Mouse (Mus musculus) mesoderm, embryonic 11.5 days (tissue): ENCODE measurements at regions not wholly inside any gene's neighbourhood (a gene's known extent, or its start where the extent isn't known, plus 50 kb on each side); places are given as distances from the start of the nearest gene placed in this dataset.

Source experiments
- DNase-seq: peaks from one replicate; pipeline ENCODE4 v3.0.0-alpha.2; 2012; ENCODE audit warnings: low read depth, low spot score

DNA sequence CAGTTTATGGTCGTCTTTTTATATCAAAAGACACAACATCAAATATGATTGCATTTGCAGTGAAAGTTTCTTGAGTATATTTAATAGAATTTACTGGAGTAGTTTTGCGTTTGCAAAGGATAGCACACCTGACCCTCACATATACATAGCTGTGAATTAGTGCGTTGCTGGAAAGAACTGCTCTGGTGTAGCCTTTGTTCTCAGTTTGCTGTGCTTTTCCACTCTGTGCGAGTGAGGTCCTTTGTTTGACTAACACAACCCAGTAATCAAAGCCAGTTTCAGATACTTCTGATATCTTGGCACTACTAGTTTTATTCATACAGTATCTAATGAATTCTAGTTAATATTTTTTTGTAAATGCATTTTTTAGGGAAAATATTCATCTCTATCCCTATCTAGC is 84.7 kb downstream of the Trim52 start:
- no peak for DNase-seq

DNA sequence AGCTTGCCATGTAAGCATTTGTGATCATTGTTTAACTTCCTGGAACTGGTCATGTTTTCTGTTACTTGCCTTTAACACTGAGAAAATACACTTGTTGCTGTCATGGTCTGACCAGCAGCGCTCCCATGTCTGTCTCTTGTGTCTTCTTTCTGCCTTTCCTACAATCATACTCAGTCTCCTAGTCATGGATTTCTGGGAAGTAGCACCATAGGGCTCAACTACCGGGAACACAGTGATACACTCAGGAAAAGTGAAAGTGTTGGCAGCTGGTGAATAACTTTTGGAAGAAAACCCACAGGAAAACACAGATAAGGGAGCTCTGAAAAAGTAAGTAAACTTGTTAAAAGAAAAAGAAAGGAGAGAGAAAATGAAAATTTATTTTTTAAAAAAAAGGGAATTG is 87.6 kb downstream of the Trim52 start:
- DNase-seq, result no peak

DNA sequence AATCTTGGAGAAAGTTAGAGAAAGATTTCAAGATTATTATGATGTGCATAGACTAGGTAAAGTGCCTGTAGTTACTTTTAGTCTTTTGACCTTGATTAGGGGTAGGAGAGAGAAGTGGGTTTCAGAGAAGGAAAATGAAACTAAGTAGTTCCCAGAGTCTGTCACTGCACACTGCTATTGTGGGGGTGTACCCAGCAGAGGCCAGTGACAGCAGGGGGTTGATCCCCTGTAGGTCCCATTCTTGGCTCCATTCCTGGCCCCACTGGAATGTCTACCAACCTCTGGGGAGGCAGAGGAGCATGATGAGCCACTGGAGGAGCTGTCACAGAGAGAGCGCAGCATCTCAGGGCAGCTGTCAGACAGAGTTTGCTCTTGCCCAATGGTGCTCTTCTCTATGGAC is 88.1 kb downstream of the Trim52 start:
- DNase-seq, result no peak

DNA sequence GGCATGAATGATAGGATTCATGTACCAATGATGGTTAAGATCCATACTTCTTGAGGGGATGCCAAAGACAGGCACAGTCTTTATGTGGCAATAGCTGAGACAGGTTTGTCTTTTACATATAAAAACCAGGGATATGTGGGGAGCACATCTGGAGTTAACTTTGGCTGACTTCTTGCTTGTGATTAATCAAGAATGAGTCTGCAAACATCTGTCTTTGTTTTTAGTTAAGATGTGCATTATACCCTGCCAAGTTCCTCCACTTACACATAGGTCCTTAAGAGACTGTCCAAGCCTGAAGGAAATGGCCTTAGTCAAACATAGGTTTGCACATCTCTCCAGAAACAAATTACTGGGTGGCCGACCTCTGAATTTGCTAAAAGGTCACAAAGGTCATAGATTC is 91.8 kb downstream of the Trim52 start:
- DNase-seq, result no peak

DNA sequence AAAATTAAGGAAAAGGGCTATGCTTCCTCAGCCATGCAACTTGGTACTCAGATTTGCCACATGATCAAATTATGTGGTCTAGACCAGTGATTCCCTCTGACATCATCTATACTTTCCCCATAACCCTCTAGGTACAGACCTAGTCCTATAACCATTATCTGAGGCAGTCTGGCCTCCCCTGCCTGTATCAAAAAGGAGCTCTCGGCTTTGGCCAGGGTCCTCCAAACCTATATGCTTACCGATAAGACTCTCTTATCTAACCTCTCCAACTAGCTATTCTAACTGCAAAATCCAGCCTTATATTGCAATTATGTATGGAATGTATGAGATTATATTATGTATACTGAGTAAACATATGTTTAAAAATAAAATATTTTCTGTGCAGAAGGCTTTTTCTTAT is 93.1 kb downstream of the Trim52 start:
- DNase-seq, result no peak

DNA sequence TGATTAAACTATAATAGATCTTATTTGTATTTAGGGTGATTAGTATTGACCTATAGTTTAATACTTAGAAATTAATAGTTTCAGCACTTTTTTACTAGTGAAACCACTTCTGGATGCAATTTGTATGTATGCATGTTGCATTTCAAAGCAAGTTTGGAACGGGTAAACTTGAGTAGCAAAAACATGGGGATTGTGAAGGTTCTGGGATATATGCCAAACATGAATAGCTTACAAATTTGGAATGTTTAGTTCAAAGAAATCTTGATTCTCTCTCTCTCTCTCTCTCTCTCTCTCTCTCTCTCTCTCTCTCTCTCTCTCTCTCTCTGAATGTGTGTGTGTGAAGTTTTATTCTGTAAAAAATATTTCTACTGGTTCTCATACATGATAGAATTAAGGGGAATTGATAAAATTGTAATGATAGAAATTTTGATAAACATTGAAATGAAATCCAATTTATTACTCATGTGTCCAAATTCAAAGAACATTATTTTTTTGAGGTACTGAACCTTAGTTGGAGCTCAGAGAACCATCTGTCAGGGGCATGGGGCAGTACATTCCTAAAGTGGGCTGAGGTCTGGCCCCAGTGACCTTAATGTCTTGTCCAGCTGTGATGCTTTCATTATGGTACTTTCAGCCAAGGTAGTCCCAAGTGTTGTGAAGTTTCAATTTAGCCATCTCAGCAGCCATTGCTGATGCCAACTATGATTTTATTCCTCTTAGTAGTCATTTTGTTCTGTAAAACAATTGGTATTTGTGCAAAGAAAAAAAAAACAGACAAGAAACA is 93.7 kb downstream of the Trim52 start:
- peak; percentile 27 for DNase-seq

DNA sequence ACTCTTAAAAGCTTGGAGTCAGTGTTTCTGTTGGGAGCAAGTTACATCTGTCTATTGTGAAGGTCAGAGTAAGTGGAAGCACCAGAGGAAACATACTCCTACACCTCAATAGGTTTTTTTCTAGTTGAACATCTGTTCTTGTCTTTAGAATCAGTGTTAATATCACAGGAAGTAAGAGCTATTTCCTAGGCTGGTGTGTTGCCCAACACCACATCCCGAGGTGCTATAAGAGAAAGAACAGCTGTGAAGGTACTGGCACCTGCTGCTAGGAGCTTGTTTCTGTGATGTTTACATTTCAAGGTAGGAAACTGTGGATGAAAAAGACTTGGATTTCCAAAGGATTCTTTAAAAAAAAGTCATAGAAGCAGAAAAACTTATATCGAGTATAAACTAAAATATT is 105.1 kb downstream of the Trim52 start:
- DNase-seq, result no peak

DNA sequence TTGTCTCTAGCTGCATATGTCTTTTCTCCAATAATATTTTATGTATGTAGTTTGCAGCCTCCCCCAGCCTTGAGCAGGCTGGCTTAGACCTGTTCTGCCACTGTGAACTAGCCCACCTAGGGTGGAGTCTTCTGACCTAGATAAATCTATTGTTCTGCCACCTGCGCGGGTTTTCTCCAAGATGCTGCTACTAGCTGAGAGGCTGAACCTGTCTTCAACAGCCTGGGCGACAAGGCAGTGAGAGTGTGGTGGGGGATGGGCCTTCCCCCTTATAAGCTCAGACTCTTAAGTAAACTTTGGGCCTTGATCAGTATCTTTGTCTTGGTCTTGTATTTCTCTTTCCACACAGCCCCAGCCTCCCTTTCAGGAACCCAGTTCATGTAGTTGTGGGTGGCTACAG is 111.7 kb downstream of the Trim52 start:
- DNase-seq, result no peak

DNA sequence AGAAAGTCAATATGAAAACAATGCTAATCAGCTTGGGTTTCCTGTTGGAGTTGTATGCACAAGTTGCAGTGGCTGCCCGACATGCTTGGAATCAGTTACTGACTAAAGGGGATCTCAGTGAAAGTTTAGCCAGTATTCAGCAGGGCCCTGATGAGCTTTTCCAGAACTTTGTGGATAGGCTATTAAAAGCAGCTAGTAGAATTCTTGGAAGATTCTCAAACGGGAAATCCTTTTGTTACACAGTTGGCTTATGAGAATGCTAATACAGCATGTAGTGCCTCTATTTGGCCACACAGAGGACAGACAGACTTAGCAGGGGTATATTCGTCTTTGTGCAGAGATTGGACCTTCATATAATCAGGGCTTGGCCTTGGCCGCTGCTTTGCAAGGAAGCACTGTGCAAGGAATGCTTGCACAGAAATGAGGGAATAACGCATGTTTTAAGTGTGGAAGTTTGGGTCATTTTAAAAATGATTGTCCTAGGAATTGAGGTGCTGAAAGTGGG is 113.3 kb downstream of the Trim52 start:
- DNase-seq, result no peak

DNA sequence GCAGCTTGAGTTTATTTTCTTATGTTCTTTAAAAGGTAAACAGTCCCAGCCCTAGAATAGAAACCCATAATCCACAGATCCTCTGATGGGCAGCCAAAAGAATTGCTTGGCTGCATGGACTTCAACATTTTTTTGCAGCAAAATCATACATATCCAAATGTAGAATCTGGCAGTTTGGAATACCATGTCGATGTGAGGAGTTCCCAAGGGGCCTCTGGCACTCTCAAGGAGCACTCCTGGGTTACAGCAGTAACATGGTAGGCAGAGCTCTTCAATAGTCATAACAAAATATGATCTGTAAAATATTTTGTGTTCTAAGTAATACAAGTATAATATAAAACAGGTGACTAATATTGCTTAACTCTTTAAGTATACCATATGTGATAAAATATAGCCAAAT is 119.4 kb downstream of the Trim52 start:
- DNase-seq, result no peak

DNA sequence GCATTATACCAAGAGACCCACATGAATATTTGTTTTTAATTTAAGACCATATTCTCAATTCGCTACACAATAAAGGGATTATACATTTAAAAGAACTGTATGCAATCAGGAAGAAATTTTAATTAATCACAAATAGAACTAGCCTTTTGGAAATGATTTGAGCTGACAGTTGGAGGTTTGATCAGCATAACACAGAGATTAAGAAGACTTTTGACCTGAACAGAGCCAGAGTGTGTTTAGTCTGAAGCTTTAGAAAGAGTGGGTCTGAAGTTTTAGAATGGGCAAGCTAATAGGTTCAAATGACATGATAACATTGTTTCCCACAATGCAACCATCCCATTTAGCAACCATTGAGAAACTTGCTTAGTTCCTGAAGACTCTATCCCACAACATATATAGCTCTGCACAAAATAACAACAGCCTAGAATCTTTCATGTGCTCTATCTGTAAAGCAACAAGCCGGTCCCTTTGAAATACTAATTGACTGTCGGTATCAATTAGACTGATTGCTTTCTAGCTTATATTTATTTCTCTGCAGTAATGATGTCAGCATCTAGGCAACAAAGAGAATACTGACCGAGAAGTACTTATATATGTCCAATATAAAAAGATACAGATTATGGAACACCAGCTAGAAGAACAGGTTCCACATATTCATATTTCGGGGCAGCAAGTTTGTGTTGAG is 135.9 kb downstream of the Trim52 start:
- no peak for DNase-seq

DNA sequence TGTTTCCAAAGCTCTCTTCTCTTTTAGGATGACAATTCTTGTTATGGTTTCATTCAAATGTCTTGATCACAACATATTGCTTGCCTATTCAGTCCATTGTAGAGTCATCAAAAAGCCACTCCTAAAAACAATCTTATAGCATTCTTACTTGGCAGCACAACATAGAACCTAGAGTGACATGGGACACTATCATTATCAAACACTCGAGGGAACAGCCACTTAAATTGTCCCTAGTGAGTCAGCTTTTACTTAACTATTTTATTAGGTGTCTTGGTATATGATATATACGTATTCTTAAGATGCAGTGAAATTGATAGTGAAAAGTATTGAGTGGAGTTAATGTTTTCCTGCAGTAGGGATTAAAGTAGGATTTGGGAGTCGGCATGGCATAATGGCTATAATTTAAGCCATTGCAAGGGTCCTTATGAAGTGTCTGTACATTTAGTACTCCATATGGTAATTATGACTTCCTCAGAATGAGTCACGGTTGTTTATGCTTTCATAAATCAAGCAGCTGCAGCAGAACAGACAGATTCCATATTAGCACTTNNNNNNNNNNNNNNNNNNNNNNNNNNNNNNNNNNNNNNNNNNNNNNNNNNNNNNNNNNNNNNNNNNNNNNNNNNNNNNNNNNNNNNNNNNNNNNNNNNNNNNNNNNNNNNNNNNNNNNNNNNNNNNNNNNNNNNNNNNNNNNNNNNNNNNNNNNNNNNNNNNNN is 153.6 kb downstream of the Trim52 start:
- no peak for DNase-seq

DNA sequence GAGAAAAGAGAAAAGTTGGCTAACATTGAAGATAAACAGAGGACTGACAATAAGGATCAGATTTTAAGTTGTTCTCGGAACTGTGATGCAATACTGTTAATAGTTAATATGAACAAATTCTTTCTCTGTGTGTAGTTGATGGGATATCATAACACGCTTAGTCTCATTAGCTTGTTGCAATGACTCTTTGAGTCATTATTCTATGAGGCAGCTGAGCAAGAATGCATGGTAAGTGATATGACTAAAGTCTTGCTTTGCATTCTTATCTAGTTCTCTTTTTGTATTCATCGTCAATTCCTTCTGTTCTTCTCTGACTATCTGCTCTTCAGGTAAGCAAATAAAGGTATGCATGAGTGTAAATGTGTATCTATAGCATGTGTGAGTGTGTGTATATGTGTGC is 159.3 kb downstream of the Trim52 start:
- DNase-seq, result no peak

DNA sequence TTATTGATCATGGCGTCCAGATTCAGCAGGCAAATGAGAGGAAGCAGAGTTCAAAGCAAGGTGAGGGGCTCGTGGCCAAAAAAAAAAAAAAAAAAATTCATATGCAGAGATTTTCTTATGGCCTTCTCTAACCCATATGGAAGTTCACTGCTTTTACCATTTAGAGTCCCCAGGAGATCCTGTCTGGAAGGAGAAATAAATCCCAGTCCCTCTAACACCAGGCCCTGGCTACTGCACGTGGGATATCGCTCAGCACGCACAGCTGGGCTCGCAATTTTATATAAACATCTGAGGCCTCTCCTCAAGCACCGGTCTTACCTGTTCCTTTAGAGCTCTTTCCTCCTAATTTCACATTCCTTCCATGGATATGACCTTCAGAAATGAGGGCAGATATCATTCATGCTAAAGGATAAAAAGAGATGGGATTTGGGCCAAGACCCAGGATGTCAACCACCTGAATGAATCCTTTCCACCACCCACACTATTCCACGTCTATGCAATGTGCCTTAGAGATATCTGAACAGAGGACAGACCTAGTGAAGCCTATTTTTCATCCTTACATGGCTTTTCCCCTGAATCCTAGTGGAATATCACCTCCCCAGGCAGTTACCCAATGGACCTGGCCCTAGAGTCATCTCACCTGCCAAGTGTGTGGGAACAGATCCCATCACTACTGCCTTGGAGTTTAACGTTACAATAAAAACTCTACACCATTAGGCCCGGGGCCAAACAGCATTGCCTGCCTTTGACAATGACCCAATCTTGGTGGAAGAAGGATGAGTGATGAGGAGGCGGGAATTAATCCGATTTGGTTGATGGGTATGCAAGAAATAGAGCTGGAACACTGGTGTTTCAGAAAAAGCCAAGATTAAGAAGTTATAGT is 161.9 kb downstream of the Trim52 start:
- no peak for DNase-seq

DNA sequence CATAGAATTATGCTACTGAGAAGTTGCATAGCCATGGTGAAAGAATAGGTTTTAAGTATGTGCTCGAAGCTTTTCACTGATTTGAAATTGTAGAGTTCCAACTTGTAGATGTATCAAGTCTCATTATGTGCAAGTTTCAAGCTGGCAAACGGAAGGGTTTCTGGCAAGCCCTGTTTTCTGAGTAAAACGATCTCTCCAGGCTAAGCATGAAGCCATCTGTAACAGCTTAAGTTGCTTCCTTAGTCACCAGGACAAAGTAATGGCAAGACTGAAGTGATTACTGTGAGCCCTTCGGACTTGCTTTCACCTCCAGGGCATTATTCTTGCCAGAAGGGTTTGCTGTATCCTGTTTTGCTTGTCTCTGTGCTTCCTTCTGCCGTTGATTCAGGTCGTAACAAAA is 163.7 kb downstream of the Trim52 start:
- peak; percentile 34 for DNase-seq

DNA sequence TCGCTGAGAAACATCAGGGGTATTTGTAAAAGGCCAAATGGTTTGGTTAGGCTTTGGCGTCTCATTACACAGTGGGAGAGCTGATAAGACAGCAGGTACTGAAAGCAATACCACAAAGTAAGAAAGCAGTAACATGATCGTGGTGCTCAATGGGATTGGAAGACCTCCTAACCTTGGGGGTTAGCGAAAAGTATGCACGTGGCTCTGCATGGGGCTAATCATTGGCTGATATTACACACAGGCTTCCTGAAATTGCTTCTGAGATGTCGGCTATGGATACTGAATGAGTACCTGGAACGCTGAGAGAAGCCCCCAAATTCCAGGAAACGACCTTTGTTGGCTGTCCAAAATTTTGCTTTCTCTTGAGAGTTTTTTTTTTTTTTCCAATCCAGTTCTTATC is 207.6 kb downstream of the Trim52 start:
- DNase-seq, result peak; percentile 33

DNA sequence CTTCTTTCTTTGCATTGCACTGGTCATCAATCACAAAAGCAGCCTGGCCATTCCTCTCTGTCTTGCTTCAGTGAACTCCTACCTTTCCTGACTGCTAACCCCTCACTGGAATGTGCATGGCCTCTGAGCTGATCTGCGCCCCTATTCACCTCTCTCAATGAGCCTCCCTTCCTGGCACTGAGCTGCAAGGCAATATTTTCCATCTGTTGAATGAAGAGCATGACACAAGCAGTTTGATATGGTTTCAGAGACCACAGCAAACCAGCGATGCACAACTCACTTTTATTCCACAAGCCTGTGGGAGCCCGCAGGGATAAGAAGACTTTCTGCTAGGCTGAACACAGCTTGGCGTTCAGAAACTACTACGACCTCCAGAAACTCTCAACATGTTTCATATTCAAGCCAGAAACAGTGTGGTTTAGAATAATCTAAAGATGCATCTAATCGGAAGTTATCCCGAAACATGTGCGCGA is 208.1 kb downstream of the Trim52 start:
- DNase-seq, result peak; percentile 63

DNA sequence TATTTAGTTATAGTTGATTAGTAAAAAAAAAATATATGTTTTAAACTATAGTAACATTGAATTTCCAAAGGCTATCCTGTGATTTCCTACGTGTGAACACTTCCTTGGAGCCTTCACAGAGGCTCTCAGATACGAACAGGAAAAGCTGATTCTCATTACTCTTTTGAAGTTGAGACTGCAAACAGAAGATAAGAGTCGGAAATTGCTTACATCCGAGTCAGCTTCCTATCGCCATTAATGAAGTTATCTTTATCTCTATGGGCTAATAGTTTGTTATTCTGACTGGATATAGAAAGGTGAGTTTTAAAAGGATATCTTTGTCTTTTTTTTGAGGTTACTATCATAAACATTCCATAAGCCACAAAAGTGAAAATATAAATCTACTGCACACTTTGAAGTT is 212.8 kb downstream of the Trim52 start:
- no peak for DNase-seq

DNA sequence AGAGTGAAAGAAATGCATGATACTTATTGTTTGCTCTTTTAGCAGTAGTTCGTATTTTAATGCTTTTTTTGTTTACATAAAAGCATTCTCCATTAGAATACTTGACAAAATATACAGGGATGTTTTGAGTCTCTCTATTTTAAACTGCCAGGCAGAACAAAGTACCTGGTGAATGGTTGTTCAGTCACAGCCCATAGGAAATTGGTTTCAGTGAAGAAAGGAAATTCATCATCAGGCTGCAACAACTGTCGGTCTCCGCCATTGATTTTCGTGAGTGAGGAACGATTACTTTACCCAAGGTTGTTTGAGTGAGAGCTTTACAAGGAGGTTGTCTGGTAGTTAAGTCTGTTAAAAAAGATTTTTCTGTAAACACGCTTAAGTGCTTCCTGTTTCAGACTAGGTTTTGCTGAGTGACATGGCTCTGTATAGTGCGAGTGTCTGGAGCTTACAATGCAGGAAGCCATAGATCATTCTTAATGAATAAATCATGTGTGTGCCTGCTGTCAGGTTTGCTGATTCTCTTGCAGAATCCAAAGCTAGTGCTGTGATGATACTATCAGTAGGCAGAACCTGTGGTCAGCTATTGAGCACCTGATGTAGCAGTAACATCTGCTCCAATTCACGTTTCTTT is 221.8 kb downstream of the Trim52 start:
- DNase-seq, result peak; percentile 34

DNA sequence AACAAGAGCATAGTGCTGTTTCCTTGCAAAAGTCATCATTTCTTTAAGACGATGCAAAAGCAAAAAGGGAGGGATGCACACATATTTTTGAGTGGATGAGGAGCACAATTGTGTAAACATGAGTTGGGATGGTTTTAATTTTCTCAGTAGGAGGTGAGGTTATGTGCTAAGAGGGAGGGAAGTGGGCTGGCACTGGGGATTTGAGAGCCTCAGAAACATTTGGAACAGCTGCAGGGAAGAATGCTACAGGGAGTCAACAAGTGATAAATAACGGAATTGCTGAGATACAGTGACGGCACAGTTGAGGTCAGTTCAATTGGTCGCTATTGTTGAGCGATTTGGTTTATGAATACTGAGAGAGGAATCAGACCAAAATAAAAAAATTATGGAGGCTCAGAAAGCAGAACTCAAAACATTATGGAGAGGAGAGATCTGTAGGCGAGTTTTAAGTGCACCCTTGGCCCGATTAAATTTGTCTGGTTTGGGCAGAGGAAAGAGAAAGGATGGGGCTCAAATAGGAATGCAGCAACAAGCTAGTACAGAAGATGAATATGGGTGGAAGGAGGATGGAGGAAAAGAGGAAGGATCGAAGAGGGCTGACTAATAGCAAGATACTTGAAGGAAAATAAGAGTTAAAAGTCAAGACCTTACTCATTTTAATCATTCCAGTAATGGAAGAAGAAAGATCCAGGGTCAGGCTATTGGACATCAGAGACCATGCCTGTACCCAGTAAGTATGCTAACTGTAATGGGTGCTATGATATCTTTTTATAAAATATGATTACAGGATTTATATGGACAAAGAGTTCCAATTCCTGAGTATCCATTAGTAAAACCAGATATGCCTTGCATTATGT is 259.0 kb downstream of the Trim52 start:
- peak; percentile 60 for DNase-seq
